Mouse (Mus musculus) olfactory bulb, adult 2 months (tissue): ENCODE measurements around the gene Stau1. TPM values are rescaled to one million over a fixed set of nuclear protein-coding genes. Genes with fewer than 3 reads are reported as not detected.

Experiments
- H3K27ac ChIP-seq: fragments of 200-500 bp; 2 replicates; pipeline ENCODE4 v1.5.1; 2012; ENCODE audit warnings: low read depth, low read length; ENCODE audit not compliant: insufficient read depth
- H3K4me1 ChIP-seq: fragments of 200-500 bp; 2 replicates; pipeline ENCODE4 v1.6.1; 2012; ENCODE audit warnings: low read length; ENCODE audit not compliant: control insufficient read depth, insufficient read depth
- H3K4me3 ChIP-seq: fragments of 200-500 bp; 2 replicates; pipeline ENCODE4 v1.5.1; 2012; ENCODE audit warnings: mild to moderate bottlenecking, low read depth, low read length, moderate library complexity; ENCODE audit not compliant: insufficient read depth
- CTCF ChIP-seq: fragments of 200-500 bp; IDR thresholded peaks from 2 replicates; pipeline ENCODE4 v1.5.1; 2012; ENCODE audit warnings: low read depth, mild to moderate bottlenecking, low read length, moderate library complexity; ENCODE audit not compliant: insufficient read depth
- POLR2A ChIP-seq: fragments of 200-500 bp; IDR thresholded peaks from 2 replicates; pipeline ENCODE4 v1.6.1; 2012; ENCODE audit warnings: mild to moderate bottlenecking, low read depth, low read length, moderate library complexity; ENCODE audit not compliant: insufficient read depth
- WGBS: fragments of 180-500 bp; shearing (Covaris S2); methylation state at CpG from one replicate; pipeline ENCODE4 v1.1.7; 2018; 5-methylcytosine and 5-hydroxymethylcytosine counted together
- polyA plus RNA-seq: library from polyadenylated mRNA; stranded (reverse); fragments of >200 nt; gene quantifications from 2 replicates; pipeline ENCODE4 v1.2.4, GENCODE M21; 2012; ENCODE audit warnings: low replicate concordance; ENCODE audit not compliant: missing spikeins, insufficient read depth, insufficient read length

Gene Stau1
- polyA plus RNA-seq, 1 experiment: not detected

DNA sequence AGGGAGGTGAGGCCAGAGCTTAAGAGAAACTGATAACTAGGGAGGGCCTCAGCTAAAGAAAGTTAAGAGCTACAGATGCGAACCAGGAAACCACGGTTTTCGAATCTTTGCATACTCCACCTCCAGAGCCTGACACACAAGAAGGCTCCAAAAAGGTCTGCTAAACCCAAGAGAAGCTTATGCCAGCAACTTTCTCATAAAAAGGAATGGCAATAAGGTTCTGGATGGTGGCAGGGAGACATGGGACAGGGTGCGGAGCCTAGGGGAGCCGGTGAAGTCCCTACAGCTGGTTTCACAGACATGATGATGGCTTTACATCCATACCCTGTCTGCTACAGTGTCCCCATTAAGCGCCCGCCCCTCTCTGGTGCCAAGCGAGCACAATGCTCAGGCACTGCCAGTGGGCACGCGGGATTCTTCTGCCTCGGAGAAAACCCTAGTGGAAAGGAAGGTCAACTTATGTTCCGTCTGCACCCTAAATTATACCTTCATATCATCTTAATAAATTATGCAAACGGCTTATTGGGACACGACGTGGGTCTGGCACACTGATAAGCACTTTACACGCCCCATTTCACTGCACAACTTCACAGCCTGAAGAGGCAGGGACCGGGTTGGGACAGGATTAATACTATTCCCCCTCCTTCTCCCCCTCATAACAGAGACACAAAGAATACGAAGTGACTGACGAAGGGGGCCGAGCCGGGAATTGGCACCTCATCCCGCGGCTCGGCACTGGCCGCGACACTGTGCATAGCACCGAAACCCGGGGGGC lies 891 bp downstream of the Stau1 start:
- TF ChIP-seq POLR2A (no peak), CTCF (no peak)
- no peak overlapping the region for H3K27ac ChIP-seq
- under 1% methylated on average over 28 of the region's 28 CpGs for WGBS
- H3K4me1 ChIP-seq: no peaks in the 10 kb centered on the region
- H3K4me3 ChIP-seq: peak overlapping the region; percentile 74

- TF ChIP-seq CTCF (no peak), POLR2A (no peak)
- H3K27ac ChIP-seq: no peak overlapping the region
- H3K4me3 ChIP-seq: no peak overlapping the region
- H3K4me1 ChIP-seq: no peaks in the 10 kb centered on the region
Observed at GRCm38 (mm10) chr2:166991945-166992344, 4.2 kb downstream of the Stau1 start.

GRCm38 (mm10) chr2:166990861-166991260 lies 5.2 kb downstream of the Stau1 start:
- no peaks in the 10 kb centered on the region for H3K4me1 ChIP-seq
- WGBS: 77% methylated on average over 7 of the region's 7 CpGs
- H3K27ac ChIP-seq: no peak overlapping the region
- TF ChIP-seq CTCF: no peak
- no peak for TF ChIP-seq POLR2A
- no peak overlapping the region for H3K4me3 ChIP-seq

- no peak overlapping the region for H3K27ac ChIP-seq
- H3K4me1 ChIP-seq: no peaks in the 10 kb centered on the region
- TF ChIP-seq CTCF (no peak), POLR2A (no peak)
- H3K4me3 ChIP-seq: no peak overlapping the region
- WGBS: 77% methylated on average over 4 of the region's 4 CpGs
Observed at GRCm38 (mm10) chr2:166983351-166983894, 12.7 kb downstream of the Stau1 start.

DNA sequence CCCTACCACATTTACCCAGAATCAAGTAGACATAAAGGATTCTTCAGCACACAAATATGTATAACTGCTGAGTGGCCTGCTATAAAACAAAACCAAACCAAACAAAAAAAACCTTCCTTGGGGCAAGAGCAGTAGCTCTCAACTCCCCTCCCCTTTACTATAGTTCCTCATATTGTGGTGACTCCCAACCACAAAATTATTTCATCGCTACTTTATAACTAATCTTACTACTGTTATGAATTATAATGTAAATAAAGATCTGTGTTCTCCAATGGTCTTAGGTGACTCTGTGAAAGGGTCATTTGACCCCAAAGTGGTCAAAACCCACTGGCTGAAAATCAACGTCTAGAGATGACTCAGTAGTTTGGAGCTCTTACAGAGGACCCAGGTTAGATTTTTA lies 15.9 kb downstream of the Stau1 start:
- no peak overlapping the region for H3K27ac ChIP-seq
- H3K4me3 ChIP-seq: no peak overlapping the region
- H3K4me1 ChIP-seq: peaks cover 7% of the 10 kb centered on the region
- 73% methylated on average over 2 of the region's 2 CpGs for WGBS
- TF ChIP-seq POLR2A (no peak), CTCF (no peak)

- H3K4me1 ChIP-seq: peaks cover 10% of the 10 kb centered on the region
- no peak for TF ChIP-seq POLR2A
- TF ChIP-seq CTCF: no peak
- no peak overlapping the region for H3K27ac ChIP-seq
- 71% methylated on average over 3 of the region's 3 CpGs for WGBS
- no peak overlapping the region for H3K4me3 ChIP-seq
Observed at GRCm38 (mm10) chr2:166977490-166977889, 18.6 kb downstream of the Stau1 start.

DNA sequence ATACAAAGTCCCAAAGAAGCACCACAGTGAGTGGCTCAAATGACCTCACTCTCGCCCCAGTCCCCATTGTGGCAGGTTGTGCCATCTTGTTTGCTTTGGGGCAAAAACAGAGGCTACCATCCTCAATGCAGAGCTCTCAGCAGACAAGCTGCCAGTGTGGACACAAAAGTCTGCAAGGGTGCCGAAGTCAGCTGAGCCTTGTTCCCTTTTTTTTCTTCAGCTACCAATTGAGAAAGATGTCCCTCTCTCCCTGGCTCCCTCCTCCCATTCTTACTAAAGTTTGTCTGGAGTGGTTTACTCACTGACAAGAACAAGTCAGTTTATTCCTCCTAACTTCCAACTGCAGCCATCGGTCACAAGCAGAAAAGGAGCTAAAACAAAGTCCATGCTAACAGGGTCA lies 19.7 kb downstream of the Stau1 start:
- TF ChIP-seq POLR2A: no peak
- no peak for TF ChIP-seq CTCF
- H3K4me1 ChIP-seq: peaks cover 10% of the 10 kb centered on the region
- 62% methylated on average over 3 of the region's 3 CpGs for WGBS
- no peak overlapping the region for H3K4me3 ChIP-seq
- no peak overlapping the region for H3K27ac ChIP-seq

GRCm38 (mm10) chr2:166974177-166974872 lies 21.8 kb downstream of the Stau1 start:
- Histone ChIP-seq H3K4me3 (no peak overlapping the region), H3K27ac (no peak overlapping the region)
- 68% methylated on average over 6 of the region's 6 CpGs for WGBS

GRCm38 (mm10) chr2:166973153-166973552 lies 22.9 kb downstream of the Stau1 start:
- TF ChIP-seq POLR2A: no peak
- TF ChIP-seq CTCF: no peak
- WGBS: 17% methylated on average over 1 of the region's 1 CpGs

More at GRCm38 (mm10) chr2:166974177-166974872, 21.8 kb downstream of the Stau1 start:
- peaks cover 10% of the 10 kb centered on the region for H3K4me1 ChIP-seq
- TF ChIP-seq POLR2A (no peak), CTCF (no peak)

More at GRCm38 (mm10) chr2:166973153-166973552, 22.9 kb downstream of the Stau1 start:
- H3K27ac ChIP-seq: no peak overlapping the region
- H3K4me1 ChIP-seq: peaks cover 10% of the 10 kb centered on the region
- H3K4me3 ChIP-seq: no peak overlapping the region
